Mouse (Mus musculus) thymus, adult 2 months (tissue): ENCODE results near the gene Phlpp1.
"Not testable (repeated sequence)": the region's sequence is repeated elsewhere in the genome, so short reads cannot be mapped to it uniquely, and the experiment has no call there.

Source experiments
- CTCF ChIP-seq: fragments of 200-500 bp; IDR thresholded peaks from 2 replicates; pipeline ENCODE4 v1.5.1; 2012; ENCODE audit warnings: mild to moderate bottlenecking, control low read depth, low read length, moderate library complexity, borderline replicate concordance; ENCODE audit not compliant: control insufficient read depth, poor library complexity, insufficient read depth; ENCODE audit errors: extremely low read depth
- POLR2A ChIP-seq: fragments of 200-500 bp; IDR thresholded peaks from 2 replicates; pipeline ENCODE4 v1.6.1; 2012; ENCODE audit warnings: mild to moderate bottlenecking, low read length, control low read depth, moderate library complexity; ENCODE audit not compliant: control insufficient read depth, poor library complexity, insufficient read depth; ENCODE audit errors: extremely low read depth

GRCm38 (mm10) chr1:106311830-106312229, 140.3 kb downstream of the Phlpp1 start:
- not testable (repeated sequence) for TF ChIP-seq CTCF, POLR2A
